Mouse (Mus musculus): ENCODE measurements at regions not wholly inside any gene's neighbourhood (a gene's known extent, or its start where the extent isn't known, plus 50 kb on each side); places are given as distances from the start of the nearest gene placed in this dataset.
A peak's percentile ranks its signal among the peaks of the same experiment; 100 is the strongest.

DNA sequence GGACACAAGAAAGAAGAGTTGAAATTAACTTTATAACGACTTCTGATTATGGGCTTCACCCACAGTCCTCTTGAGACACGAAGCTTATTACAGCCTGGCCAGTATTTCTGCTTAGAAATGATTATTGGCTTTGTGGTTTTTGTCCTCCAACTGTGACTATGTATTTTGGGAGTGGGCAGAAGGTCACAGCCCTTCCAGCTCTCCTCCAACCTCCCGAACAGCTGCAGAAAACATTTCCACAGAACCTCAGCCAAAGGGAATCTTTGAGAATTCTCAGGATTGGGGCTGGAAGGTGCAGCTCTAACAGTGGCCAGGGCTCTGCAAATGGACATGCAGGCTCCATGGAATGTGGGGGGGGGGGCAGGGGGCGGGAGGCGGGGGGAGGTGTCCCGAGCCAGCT lies 94.3 kb upstream of the Tmem260 start:
- Histone ChIP-seq H3K36me3 (ENCODE audit: control insufficient read depth, insufficient read depth, low read length) (no peaks in the 10 kb centered on the region), H3K4me2 (ENCODE audit: low read length) (no peak overlapping the region)
- WGBS = 76% methylated on average over 6 of the region's 6 CpGs

GRCm38 (mm10) chr14:48352825-48353224 lies 93.1 kb upstream of the Tmem260 start:
- H3K4me2 ChIP-seq (ENCODE audit: low read length) = no peak overlapping the region
- ATAC-seq = no peak
- no peaks in the 10 kb centered on the region for H3K27me3 ChIP-seq (replicated peaks; ENCODE audit: control insufficient read depth, insufficient read depth, low read length)
- H3K9me3 ChIP-seq (ENCODE audit: control insufficient read depth, low read length) = no peaks in the 10 kb centered on the region
- H3K4me3 ChIP-seq (ENCODE audit: low read length) = no peak overlapping the region
- H3K9ac ChIP-seq (ENCODE audit: low read depth, low read length) = no peak overlapping the region
- H3K27ac ChIP-seq (ENCODE audit: low read depth, low read length) = no peak overlapping the region
- no peaks in the 10 kb centered on the region for H3K36me3 ChIP-seq (ENCODE audit: control insufficient read depth, insufficient read depth, low read length)
- peaks cover 3% of the 10 kb centered on the region for H3K4me1 ChIP-seq (ENCODE audit: control insufficient read depth, insufficient read depth, low read depth, low read length)

More for the DNA sequence above, 94.3 kb upstream of the Tmem260 start:
- Histone ChIP-seq H3K9ac (ENCODE audit: low read depth, low read length) (no peak overlapping the region), H3K27me3 (replicated peaks; ENCODE audit: control insufficient read depth, insufficient read depth, low read length) (no peaks in the 10 kb centered on the region), H3K4me3 (ENCODE audit: low read length) (no peak overlapping the region), H3K4me1 (ENCODE audit: control insufficient read depth, insufficient read depth, low read depth, low read length) (peaks cover 3% of the 10 kb centered on the region), H3K27ac (ENCODE audit: low read depth, low read length) (no peak overlapping the region), H3K9me3 (ENCODE audit: control insufficient read depth, low read length) (no peaks in the 10 kb centered on the region)
- no peak for ATAC-seq

GRCm38 (mm10) chr14:48354176-48354575 lies 91.7 kb upstream of the Tmem260 start:
- Histone ChIP-seq H3K27ac (ENCODE audit: low read depth, low read length) (no peak overlapping the region), H3K4me2 (ENCODE audit: low read length) (no peak overlapping the region), H3K9ac (ENCODE audit: low read depth, low read length) (no peak overlapping the region), H3K9me3 (ENCODE audit: control insufficient read depth, low read length) (no peaks in the 10 kb centered on the region), H3K4me1 (ENCODE audit: control insufficient read depth, insufficient read depth, low read depth, low read length) (peaks cover 3% of the 10 kb centered on the region), H3K27me3 (replicated peaks; ENCODE audit: control insufficient read depth, insufficient read depth, low read length) (no peaks in the 10 kb centered on the region), H3K4me3 (ENCODE audit: low read length) (no peak overlapping the region), H3K36me3 (ENCODE audit: control insufficient read depth, insufficient read depth, low read length) (no peaks in the 10 kb centered on the region)
- ATAC-seq = no peak
- 10% methylated on average over 1 of the region's 1 CpGs for WGBS

DNA sequence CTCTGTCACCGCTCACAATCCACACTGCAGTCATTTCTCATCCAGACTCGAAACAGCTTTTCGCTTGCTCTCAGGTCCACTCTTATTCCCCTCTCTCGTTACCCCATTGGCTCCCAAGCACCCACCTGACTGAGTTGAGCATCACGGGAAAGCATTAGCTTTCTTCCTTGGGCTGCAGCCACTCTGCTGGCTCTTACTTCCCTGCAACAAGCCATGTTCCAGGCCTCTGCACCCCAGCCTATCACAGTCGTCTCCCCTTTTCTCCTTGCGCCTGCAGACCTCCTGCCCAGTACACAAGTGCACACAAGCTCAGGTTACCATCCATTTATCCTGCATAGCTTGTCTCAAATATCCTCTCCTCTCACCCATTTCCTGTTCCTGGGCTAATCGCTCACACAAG lies 88.5 kb upstream of the Tmem260 start:
- H3K27me3 ChIP-seq (replicated peaks; ENCODE audit: control insufficient read depth, insufficient read depth, low read length) = no peaks in the 10 kb centered on the region
- H3K9ac ChIP-seq (ENCODE audit: low read depth, low read length) = no peak overlapping the region
- H3K9me3 ChIP-seq (ENCODE audit: control insufficient read depth, low read length) = no peaks in the 10 kb centered on the region
- WGBS = 73% methylated on average over 8 of the region's 8 CpGs
- no peak overlapping the region for H3K4me3 ChIP-seq (ENCODE audit: low read length)
- H3K27ac ChIP-seq (ENCODE audit: low read depth, low read length) = no peak overlapping the region
- H3K4me1 ChIP-seq (ENCODE audit: control insufficient read depth, insufficient read depth, low read depth, low read length) = no peaks in the 10 kb centered on the region
- no peak for ATAC-seq
- no peaks in the 10 kb centered on the region for H3K36me3 ChIP-seq (ENCODE audit: control insufficient read depth, insufficient read depth, low read length)
- no peak overlapping the region for H3K4me2 ChIP-seq (ENCODE audit: low read length)

DNA sequence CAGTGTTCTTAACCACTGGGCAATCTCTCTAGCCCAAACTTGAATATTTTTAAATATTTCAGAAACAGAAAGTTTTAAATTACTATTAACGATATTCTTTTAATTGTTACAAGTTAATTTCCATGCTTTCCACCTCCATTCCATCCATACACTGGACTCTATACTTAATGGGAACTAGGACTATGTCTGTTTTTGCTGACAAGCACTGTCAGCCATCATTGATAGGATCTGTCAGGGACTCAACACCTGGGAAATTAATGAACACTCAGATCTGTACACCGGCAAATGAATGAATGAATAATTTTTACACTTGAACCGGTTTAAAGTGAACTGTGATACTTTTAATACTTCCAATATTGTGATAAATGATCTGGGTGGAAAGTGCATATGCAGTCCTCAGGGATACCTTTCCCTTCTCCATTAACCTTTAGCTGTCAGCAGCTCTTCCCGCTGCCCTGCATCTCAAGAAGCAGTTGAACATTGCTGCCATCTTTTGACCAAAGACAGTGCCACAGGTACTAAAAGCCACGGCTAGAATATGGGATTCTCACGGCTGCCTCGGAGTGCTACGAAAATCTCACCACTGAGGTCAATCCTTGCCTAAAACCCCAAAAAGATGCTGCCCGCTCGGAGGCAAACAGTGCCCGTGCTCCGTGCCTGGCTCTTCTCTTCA lies 87.3 kb upstream of the Tmem260 start:
- Histone ChIP-seq H3K4me2 (ENCODE audit: low read length) (no peak overlapping the region), H3K4me1 (ENCODE audit: control insufficient read depth, insufficient read depth, low read depth, low read length) (no peaks in the 10 kb centered on the region), H3K36me3 (ENCODE audit: control insufficient read depth, insufficient read depth, low read length) (no peaks in the 10 kb centered on the region), H3K9me3 (ENCODE audit: control insufficient read depth, low read length) (no peaks in the 10 kb centered on the region), H3K4me3 (ENCODE audit: low read length) (no peak overlapping the region), H3K27me3 (replicated peaks; ENCODE audit: control insufficient read depth, insufficient read depth, low read length) (no peaks in the 10 kb centered on the region), H3K27ac (ENCODE audit: low read depth, low read length) (no peak overlapping the region), H3K9ac (ENCODE audit: low read depth, low read length) (no peak overlapping the region)
- 45% methylated on average over 12 of the region's 12 CpGs for WGBS
- ATAC-seq = peak; percentile 86

GRCm38 (mm10) chr14:48361820-48362219 lies 84.1 kb upstream of the Tmem260 start:
- Histone ChIP-seq H3K9ac (ENCODE audit: low read depth, low read length) (no peak overlapping the region), H3K9me3 (ENCODE audit: control insufficient read depth, low read length) (no peaks in the 10 kb centered on the region), H3K4me3 (ENCODE audit: low read length) (no peak overlapping the region), H3K27ac (ENCODE audit: low read depth, low read length) (no peak overlapping the region), H3K36me3 (ENCODE audit: control insufficient read depth, insufficient read depth, low read length) (no peaks in the 10 kb centered on the region), H3K4me1 (ENCODE audit: control insufficient read depth, insufficient read depth, low read depth, low read length) (no peaks in the 10 kb centered on the region), H3K4me2 (ENCODE audit: low read length) (no peak overlapping the region), H3K27me3 (replicated peaks; ENCODE audit: control insufficient read depth, insufficient read depth, low read length) (no peaks in the 10 kb centered on the region)
- ATAC-seq = no peak
- 91% methylated on average over 7 of the region's 7 CpGs for WGBS

- no peaks in the 10 kb centered on the region for H3K4me1 ChIP-seq (ENCODE audit: control insufficient read depth, insufficient read depth, low read depth, low read length)
- 17% methylated on average over 7 of the region's 7 CpGs for WGBS
- no peak overlapping the region for H3K4me3 ChIP-seq (ENCODE audit: low read length)
- no peak overlapping the region for H3K27ac ChIP-seq (ENCODE audit: low read depth, low read length)
- no peaks in the 10 kb centered on the region; the same call in 1 of the 2 replicates for H3K27me3 ChIP-seq (replicated peaks; ENCODE audit: control insufficient read depth, insufficient read depth, low read length)
- ATAC-seq = no peak
- no peaks in the 10 kb centered on the region for H3K9me3 ChIP-seq (ENCODE audit: control insufficient read depth, low read length)
- no peaks in the 10 kb centered on the region for H3K36me3 ChIP-seq (ENCODE audit: control insufficient read depth, insufficient read depth, low read length)
- no peak overlapping the region for H3K9ac ChIP-seq (ENCODE audit: low read depth, low read length)
- H3K4me2 ChIP-seq (ENCODE audit: low read length) = no peak overlapping the region
Observed at GRCm38 (mm10) chr14:48367006-48367405, 78.9 kb upstream of the Tmem260 start.

- peak; percentile 21; the same call in 1 of the 2 replicates for ATAC-seq
- no peak overlapping the region for H3K4me2 ChIP-seq (ENCODE audit: low read length)
- no peak overlapping the region for H3K4me3 ChIP-seq (ENCODE audit: low read length)
- H3K36me3 ChIP-seq (ENCODE audit: control insufficient read depth, insufficient read depth, low read length) = no peaks in the 10 kb centered on the region
- 0% methylated on average over 1 of the region's 1 CpGs for WGBS
- H3K4me1 ChIP-seq (ENCODE audit: control insufficient read depth, insufficient read depth, low read depth, low read length) = no peaks in the 10 kb centered on the region
- H3K9me3 ChIP-seq (ENCODE audit: control insufficient read depth, low read length) = no peaks in the 10 kb centered on the region
- no peak overlapping the region for H3K27ac ChIP-seq (ENCODE audit: low read depth, low read length)
- H3K27me3 ChIP-seq (replicated peaks; ENCODE audit: control insufficient read depth, insufficient read depth, low read length) = no peaks in the 10 kb centered on the region; the same call in 1 of the 2 replicates
- no peak overlapping the region for H3K9ac ChIP-seq (ENCODE audit: low read depth, low read length)
Observed at GRCm38 (mm10) chr14:48370322-48370721, 75.6 kb upstream of the Tmem260 start.

- Histone ChIP-seq H3K9ac (ENCODE audit: low read depth, low read length) (no peak overlapping the region), H3K27me3 (replicated peaks; ENCODE audit: control insufficient read depth, insufficient read depth, low read length) (no peaks in the 10 kb centered on the region; the same call in 1 of the 2 replicates), H3K4me3 (ENCODE audit: low read length) (no peak overlapping the region), H3K4me2 (ENCODE audit: low read length) (no peak overlapping the region), H3K36me3 (ENCODE audit: control insufficient read depth, insufficient read depth, low read length) (no peaks in the 10 kb centered on the region), H3K27ac (ENCODE audit: low read depth, low read length) (no peak overlapping the region), H3K4me1 (ENCODE audit: control insufficient read depth, insufficient read depth, low read depth, low read length) (no peaks in the 10 kb centered on the region), H3K9me3 (ENCODE audit: control insufficient read depth, low read length) (no peaks in the 10 kb centered on the region)
- WGBS = 30% methylated on average over 5 of the region's 5 CpGs
- ATAC-seq = peak; percentile 93
Observed at GRCm38 (mm10) chr14:48371766-48372165, 74.2 kb upstream of the Tmem260 start.
